Mouse (Mus musculus): ENCODE measurements around the gene Lzic. TPM values are rescaled to one million over a fixed set of nuclear protein-coding genes. Genes with fewer than 3 reads are reported as not detected.
"Not testable (repeated sequence)": the region's sequence is repeated elsewhere in the genome, so short reads cannot be mapped to it uniquely, and the experiment has no call there.

Gene Lzic
- polyA plus RNA-seq, 1 experiment, result 8.1 TPM

- Histone ChIP-seq H3K36me3 (replicated peaks; ENCODE audit: low read length) (no peaks in the 10 kb centered on the region), H3K27me3 (replicated peaks) (peaks cover 32% of the 10 kb centered on the region), H3K9me3 (peaks cover 6% of the 10 kb centered on the region; the same call in 1 of the 2 replicates), H3K4me1 (peaks cover 18% of the 10 kb centered on the region), H3K4me3 (replicated peaks) (no peak within 1 kb of the TSS)
- TF ChIP-seq GATA1 (IDR thresholded peaks at IDR 0.05; ENCODE audit: borderline replicate concordance, low read length) (no peak), FLI1 (IDR thresholded peaks at IDR 0.05; ENCODE audit: low read length) (no peak)
Observed at GRCm38 (mm10) chr4:149454879-149455278, 30.1 kb upstream of the Lzic start, which contains the start of gene Rbp7. Rbp7 (minus strand) TSS chr4:149454978.

DNA sequence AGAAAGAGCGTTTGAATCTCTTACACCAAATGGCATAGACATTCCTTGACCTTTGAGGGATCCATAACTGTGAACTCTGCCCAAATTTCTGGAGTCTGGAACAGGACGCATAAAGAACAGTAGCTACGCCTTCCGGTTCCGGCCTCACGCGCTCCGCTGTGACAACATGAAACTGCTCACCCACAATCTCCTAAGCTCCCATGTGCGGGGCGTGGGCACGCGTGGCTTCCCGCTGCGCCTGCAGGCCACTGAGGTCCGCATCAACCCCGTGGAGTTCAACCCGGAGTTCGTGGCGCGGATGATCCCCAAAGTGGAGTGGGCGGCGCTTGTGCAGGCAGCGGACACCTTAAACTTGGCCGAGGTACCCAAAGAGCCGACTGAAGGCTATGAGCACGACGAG lies 27.9 kb upstream of the Lzic start:
- not testable (repeated sequence) for H3K9me3 ChIP-seq; H3K36me3 ChIP-seq (replicated peaks; ENCODE audit: low read length); H3K4me3 ChIP-seq (replicated peaks)
- H3K4me1 ChIP-seq, result peaks cover 22% of the 10 kb centered on the region
- peaks cover 46% of the 10 kb centered on the region for H3K27me3 ChIP-seq (replicated peaks)

DNA sequence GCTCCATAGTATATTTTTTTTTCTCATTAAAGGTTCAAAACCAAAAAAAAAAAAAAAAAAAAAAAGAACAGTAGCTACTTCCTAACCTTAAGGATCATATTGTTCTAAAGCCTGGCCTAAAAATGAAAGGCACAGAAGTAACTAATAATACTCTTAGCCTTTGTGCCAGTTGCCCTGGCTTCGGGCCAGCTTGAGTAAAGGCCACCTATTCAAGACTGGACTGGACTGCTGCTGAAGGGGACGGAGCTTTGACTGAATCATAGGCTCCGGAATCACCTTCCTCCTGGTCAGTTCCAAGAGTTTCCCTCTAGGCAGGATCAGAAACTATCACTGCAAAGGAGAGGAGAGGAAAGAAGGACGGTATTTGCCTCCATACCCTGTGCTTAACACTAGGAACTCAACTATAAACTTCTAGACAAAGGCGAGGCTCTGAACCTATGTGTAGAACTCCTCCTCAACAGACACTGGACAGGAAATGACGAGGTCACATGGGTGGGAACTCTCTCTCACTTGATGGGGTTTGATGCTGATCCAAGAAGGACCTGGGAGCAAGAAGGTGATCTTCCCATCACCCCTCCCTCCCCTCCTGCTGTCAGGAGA lies 27.1 kb upstream of the Lzic start:
- Histone ChIP-seq H3K4me1 (peaks cover 25% of the 10 kb centered on the region), H3K4me3 (replicated peaks) (no peak overlapping the region), H3K27me3 (replicated peaks) (peaks cover 54% of the 10 kb centered on the region), H3K9me3 (peaks cover 5% of the 10 kb centered on the region), H3K36me3 (replicated peaks; ENCODE audit: low read length) (no peaks in the 10 kb centered on the region)
- TF ChIP-seq FLI1 (IDR thresholded peaks at IDR 0.05; ENCODE audit: low read length), result no peak
- TF ChIP-seq GATA1 (IDR thresholded peaks at IDR 0.05; ENCODE audit: borderline replicate concordance, low read length), result no peak

GRCm38 (mm10) chr4:149458526-149458925 lies 26.5 kb upstream of the Lzic start:
- Histone ChIP-seq H3K36me3 (replicated peaks; ENCODE audit: low read length) (no peaks in the 10 kb centered on the region), H3K4me1 (peaks cover 25% of the 10 kb centered on the region), H3K9me3 (peaks cover 5% of the 10 kb centered on the region), H3K27me3 (replicated peaks) (peaks cover 55% of the 10 kb centered on the region), H3K4me3 (replicated peaks) (no peak overlapping the region)
- TF ChIP-seq FLI1 (IDR thresholded peaks at IDR 0.05; ENCODE audit: low read length) (no peak), GATA1 (IDR thresholded peaks at IDR 0.05; ENCODE audit: borderline replicate concordance, low read length) (no peak)

GRCm38 (mm10) chr4:149459425-149459824 lies 25.6 kb upstream of the Lzic start:
- Histone ChIP-seq H3K27me3 (replicated peaks) (peaks cover 52% of the 10 kb centered on the region), H3K4me3 (replicated peaks) (no peak overlapping the region), H3K36me3 (replicated peaks; ENCODE audit: low read length) (no peaks in the 10 kb centered on the region), H3K4me1 (peaks cover 21% of the 10 kb centered on the region), H3K9me3 (peaks cover 5% of the 10 kb centered on the region)
- TF ChIP-seq FLI1 (IDR thresholded peaks at IDR 0.05; ENCODE audit: low read length), result no peak
- no peak for TF ChIP-seq GATA1 (IDR thresholded peaks at IDR 0.05; ENCODE audit: borderline replicate concordance, low read length)

- H3K9me3 ChIP-seq; H3K4me3 ChIP-seq (replicated peaks); H3K36me3 ChIP-seq (replicated peaks; ENCODE audit: low read length): not testable (repeated sequence)
- peaks cover 51% of the 10 kb centered on the region for H3K27me3 ChIP-seq (replicated peaks)
- peaks cover 19% of the 10 kb centered on the region for H3K4me1 ChIP-seq
Observed at GRCm38 (mm10) chr4:149460475-149460874, 24.6 kb upstream of the Lzic start.

GRCm38 (mm10) chr4:149461579-149462304 lies 23.3 kb upstream of the Lzic start:
- no peak overlapping the region for H3K4me3 ChIP-seq (replicated peaks)
- TF ChIP-seq FLI1 (IDR thresholded peaks at IDR 0.05; ENCODE audit: low read length), result no peak
- no peak for TF ChIP-seq GATA1 (IDR thresholded peaks at IDR 0.05; ENCODE audit: borderline replicate concordance, low read length)
- peaks cover 46% of the 10 kb centered on the region for H3K27me3 ChIP-seq (replicated peaks)
- peaks cover 5% of the 10 kb centered on the region for H3K9me3 ChIP-seq
- H3K36me3 ChIP-seq (replicated peaks; ENCODE audit: low read length), result no peaks in the 10 kb centered on the region
- peaks cover 19% of the 10 kb centered on the region for H3K4me1 ChIP-seq

GRCm38 (mm10) chr4:149462305-149462971 lies 22.6 kb upstream of the Lzic start:
- Histone ChIP-seq H3K9me3 (peaks cover 5% of the 10 kb centered on the region), H3K4me3 (replicated peaks) (no peak overlapping the region), H3K4me1 (peaks cover 19% of the 10 kb centered on the region), H3K36me3 (replicated peaks; ENCODE audit: low read length) (peaks cover 2% of the 10 kb centered on the region), H3K27me3 (replicated peaks) (peaks cover 43% of the 10 kb centered on the region)
- TF ChIP-seq FLI1 (IDR thresholded peaks at IDR 0.05; ENCODE audit: low read length) (no peak), GATA1 (IDR thresholded peaks at IDR 0.05; ENCODE audit: borderline replicate concordance, low read length) (no peak)

DNA sequence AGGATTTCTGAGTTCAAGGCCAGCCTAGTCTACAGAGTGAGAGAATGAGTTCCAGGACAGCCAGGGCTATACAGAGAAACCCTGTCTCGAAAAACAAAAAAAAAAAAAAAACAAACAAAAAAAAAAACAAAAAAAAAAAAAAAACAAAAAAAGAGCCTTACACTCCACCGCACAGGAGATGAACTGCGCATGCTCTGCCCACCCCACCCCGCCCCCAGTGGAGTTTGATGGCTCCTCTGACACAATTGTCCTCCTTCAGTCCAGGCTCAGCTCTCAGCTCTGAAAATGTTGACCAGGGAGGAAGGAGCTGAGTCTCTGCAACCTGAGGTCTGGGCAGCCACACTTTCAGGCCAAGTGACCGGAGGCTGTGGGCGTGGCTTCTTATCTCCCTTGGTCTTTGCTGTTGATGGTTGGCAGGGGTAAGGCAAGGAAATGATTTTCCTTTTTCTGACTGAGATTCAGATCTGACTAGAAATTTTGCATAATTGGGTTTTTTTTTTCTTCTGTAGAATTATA lies 21.5 kb upstream of the Lzic start:
- H3K36me3 ChIP-seq (replicated peaks; ENCODE audit: low read length), result peaks cover 11% of the 10 kb centered on the region
- H3K4me1 ChIP-seq, result peaks cover 13% of the 10 kb centered on the region
- H3K27me3 ChIP-seq (replicated peaks), result peaks cover 38% of the 10 kb centered on the region
- H3K9me3 ChIP-seq, result peaks cover 5% of the 10 kb centered on the region
- no peak for TF ChIP-seq FLI1 (IDR thresholded peaks at IDR 0.05; ENCODE audit: low read length)
- TF ChIP-seq GATA1 (IDR thresholded peaks at IDR 0.05; ENCODE audit: borderline replicate concordance, low read length), result no peak
- no peak overlapping the region for H3K4me3 ChIP-seq (replicated peaks)

- H3K27me3 ChIP-seq (replicated peaks), result peaks cover 5% of the 10 kb centered on the region
- H3K4me1 ChIP-seq, result no peaks in the 10 kb centered on the region
- no peak for TF ChIP-seq FLI1 (IDR thresholded peaks at IDR 0.05; ENCODE audit: low read length)
- no peak for TF ChIP-seq GATA1 (IDR thresholded peaks at IDR 0.05; ENCODE audit: borderline replicate concordance, low read length)
- H3K36me3 ChIP-seq (replicated peaks; ENCODE audit: low read length), result peaks cover 61% of the 10 kb centered on the region
- no peak overlapping the region for H3K4me3 ChIP-seq (replicated peaks)
- H3K9me3 ChIP-seq, result peaks cover 5% of the 10 kb centered on the region; the same call in 1 of the 2 replicates
Observed at GRCm38 (mm10) chr4:149469557-149469956, 15.5 kb upstream of the Lzic start.

All from megakaryocyte, embryonic 14.5 days (primary cell).